Mouse (Mus musculus) kidney, adult 2 months (tissue): Measurements from ENCODE around the gene Mecom. TPM values are rescaled to one million over a fixed set of nuclear protein-coding genes. Genes with fewer than 3 reads are reported as not detected.

Experiments
- DNase-seq: peaks from one replicate; pipeline ENCODE4 v3.0.0; 2021
- H3K27ac ChIP-seq: fragments of 200-500 bp; 2 replicates; pipeline ENCODE4 v1.5.1; 2012; ENCODE audit warnings: low read depth, low read length, control low read depth, inconsistent platforms; ENCODE audit not compliant: insufficient read depth
- H3K27me3 ChIP-seq: fragments of 200-500 bp; replicated peaks from 2 replicates; pipeline ENCODE4 v1.6.1; 2012; ENCODE audit warnings: mild to moderate bottlenecking, moderate library complexity, low read length, inconsistent platforms; ENCODE audit not compliant: control insufficient read depth, insufficient read depth
- H3K36me3 ChIP-seq: fragments of 200-500 bp; 2 replicates; pipeline ENCODE4 v1.6.1; 2012; ENCODE audit warnings: mild to moderate bottlenecking, moderate library complexity, low read length, inconsistent platforms; ENCODE audit not compliant: control insufficient read depth, insufficient read depth
- H3K4me1 ChIP-seq: fragments of 200-500 bp; 2 replicates; pipeline ENCODE4 v1.6.1; 2011; ENCODE audit warnings: low read length; ENCODE audit not compliant: control insufficient read depth, insufficient read depth
- H3K4me3 ChIP-seq: fragments of 200-500 bp; 2 replicates; pipeline ENCODE4 v1.5.1; 2011; ENCODE audit warnings: mild to moderate bottlenecking, low read depth, low read length, control low read depth; ENCODE audit not compliant: insufficient read depth
- CTCF ChIP-seq: fragments of 200-500 bp; conservative IDR thresholded peaks from 2 replicates; pipeline ENCODE4 v1.5.1; 2011; ENCODE audit warnings: low read depth, mild to moderate bottlenecking, control low read depth, low read length, moderate library complexity, mixed read lengths; ENCODE audit not compliant: insufficient read depth, insufficient read length
- POLR2A ChIP-seq: fragments of 200-500 bp; IDR thresholded peaks from one replicate; pipeline ENCODE4 v1.6.1; 2011; ENCODE audit warnings: low read depth, low read length, control low read depth
- WGBS: fragments of 180-500 bp; shearing (Covaris S2); methylation state at CpG from one replicate; pipeline ENCODE4 v1.1.7; 2018; 5-methylcytosine and 5-hydroxymethylcytosine counted together
- polyA plus RNA-seq: library from polyadenylated mRNA; depleted of rRNA; stranded (reverse); fragments of >200 nt; gene quantifications from 2 replicates; pipeline ENCODE4 v1.2.3, GENCODE M21; 2012

Gene Mecom
- polyA plus RNA-seq, 1 experiment: 12.9 TPM

DNA sequence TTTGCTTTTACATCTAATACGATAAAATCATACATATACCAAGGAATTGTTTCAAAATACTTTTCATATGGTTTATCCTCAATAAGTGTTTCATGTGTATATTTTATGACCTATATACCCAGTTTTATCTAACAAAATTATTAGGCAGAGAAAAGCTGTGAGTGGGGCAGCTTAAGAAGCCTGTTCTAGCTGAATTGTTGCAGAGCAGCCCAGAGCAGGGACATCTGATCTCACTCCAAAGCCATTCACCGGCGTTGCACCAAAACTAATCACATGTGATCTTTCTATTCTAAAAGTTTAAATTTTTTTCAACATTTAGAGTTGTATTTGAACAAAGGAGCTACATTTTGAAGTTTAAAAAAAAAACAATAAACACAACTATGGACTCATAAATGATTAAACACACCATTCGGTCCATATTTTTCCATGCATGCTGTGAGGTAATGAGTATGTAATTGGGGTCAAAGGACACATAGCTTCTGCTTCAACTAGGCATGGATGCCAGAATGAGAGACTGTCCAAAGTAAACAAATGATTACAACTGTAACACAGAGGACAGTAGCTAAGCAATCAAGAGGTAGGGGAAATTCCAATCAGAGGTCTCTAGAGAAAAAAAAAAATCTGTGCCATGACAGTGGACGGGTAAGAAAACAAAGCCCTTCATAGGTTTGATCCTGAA is 64.7 kb downstream of the Mecom start:
- WGBS: 37% methylated on average over 5 of the region's 5 CpGs
- no peak for TF ChIP-seq POLR2A
- no peak for TF ChIP-seq CTCF
- DNase-seq: peak; percentile 43

DNA sequence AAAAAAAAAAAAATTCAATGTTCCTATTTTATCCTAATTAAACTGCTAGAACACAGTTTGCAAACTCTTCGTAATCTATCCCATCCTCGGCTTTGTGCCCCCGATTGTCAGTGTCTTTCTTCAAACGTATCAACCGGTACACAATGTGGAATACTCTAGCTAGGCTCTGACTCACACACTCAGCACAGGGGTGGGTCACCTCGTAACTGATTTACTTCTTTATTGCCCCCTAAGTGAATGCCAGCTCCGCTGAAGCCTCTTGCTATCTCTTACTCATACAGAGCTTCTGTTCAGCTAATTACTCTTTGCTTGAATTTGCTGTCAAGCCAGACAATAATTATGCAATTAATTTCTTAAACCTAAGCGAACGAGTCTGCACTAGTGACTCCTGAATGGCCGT is 66.1 kb downstream of the Mecom start:
- 65% methylated on average over 10 of the region's 10 CpGs for WGBS
- H3K4me1 ChIP-seq: no peaks in the 10 kb centered on the region
- no peaks in the 10 kb centered on the region for H3K36me3 ChIP-seq
- no peak overlapping the region for H3K4me3 ChIP-seq
- H3K27me3 ChIP-seq: no peaks in the 10 kb centered on the region
- DNase-seq: no peak
- no peak overlapping the region for H3K27ac ChIP-seq
- TF ChIP-seq CTCF (no peak), POLR2A (no peak)

More for the DNA sequence above, 64.7 kb downstream of the Mecom start:
- H3K4me3 ChIP-seq: no peak overlapping the region
- H3K27me3 ChIP-seq: no peaks in the 10 kb centered on the region; the same call in 1 of the 2 replicates
- H3K4me1 ChIP-seq: no peaks in the 10 kb centered on the region
- no peaks in the 10 kb centered on the region for H3K36me3 ChIP-seq
- no peak overlapping the region for H3K27ac ChIP-seq

- H3K4me1 ChIP-seq: 0 out of 2 replicates have a peak, but pooled peaks cover 4% of the 10 kb centered on the region
- TF ChIP-seq POLR2A: no peak
- no peak for TF ChIP-seq CTCF
- 65% methylated on average over 6 of the region's 6 CpGs for WGBS
- H3K27ac ChIP-seq: no peak overlapping the region
- H3K27me3 ChIP-seq: no peaks in the 10 kb centered on the region
- no peaks in the 10 kb centered on the region for H3K36me3 ChIP-seq
- no peak overlapping the region for H3K4me3 ChIP-seq
- no peak for DNase-seq
Measured at GRCm38 (mm10) chr3:30480551-30480950, 67.3 kb downstream of the Mecom start.

GRCm38 (mm10) chr3:30478252-30478651 is 69.6 kb downstream of the Mecom start:
- TF ChIP-seq POLR2A: no peak
- TF ChIP-seq CTCF: no peak
- 77% methylated on average over 6 of the region's 6 CpGs for WGBS
- DNase-seq: no peak
- Histone ChIP-seq H3K4me3 (no peak overlapping the region), H3K4me1 (0 out of 2 replicates have a peak, but pooled peaks cover 4% of the 10 kb centered on the region), H3K27me3 (no peaks in the 10 kb centered on the region), H3K27ac (no peak overlapping the region), H3K36me3 (no peaks in the 10 kb centered on the region)

- DNase-seq: no peak
- Histone ChIP-seq H3K36me3 (no peaks in the 10 kb centered on the region), H3K4me1 (0 out of 2 replicates have a peak, but pooled peaks cover 4% of the 10 kb centered on the region), H3K4me3 (no peak overlapping the region), H3K27ac (no peak overlapping the region), H3K27me3 (no peaks in the 10 kb centered on the region)
- TF ChIP-seq POLR2A: no peak
- no peak for TF ChIP-seq CTCF
- 59% methylated on average over 5 of the region's 5 CpGs for WGBS
Measured at GRCm38 (mm10) chr3:30477008-30477407, 70.8 kb downstream of the Mecom start.

DNA sequence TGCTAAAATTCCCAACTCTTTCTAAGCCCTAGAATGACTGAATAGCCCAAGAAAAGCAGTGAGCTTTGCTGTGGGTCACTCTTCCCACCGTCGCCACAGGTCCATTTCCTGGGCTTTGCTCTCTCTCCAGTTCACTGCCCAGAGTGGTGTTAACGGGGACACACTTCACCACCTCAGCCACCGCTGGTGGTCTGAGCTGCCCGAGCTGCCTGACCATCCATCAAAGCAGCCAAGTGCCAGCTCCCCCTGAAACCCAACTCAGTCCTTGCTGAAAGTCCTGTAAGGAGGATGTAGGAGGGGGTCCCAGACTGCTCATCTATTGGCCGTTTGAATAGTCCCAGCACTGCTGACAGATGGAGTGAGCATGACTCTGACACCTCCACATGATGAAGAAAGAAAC is 72.2 kb downstream of the Mecom start:
- TF ChIP-seq POLR2A (no peak), CTCF (no peak)
- Histone ChIP-seq H3K4me1 (peaks cover 4% of the 10 kb centered on the region; the same call in 1 of the 2 replicates), H3K27ac (no peak overlapping the region), H3K4me3 (no peak overlapping the region), H3K36me3 (no peaks in the 10 kb centered on the region), H3K27me3 (no peaks in the 10 kb centered on the region)
- 30% methylated on average over 6 of the region's 6 CpGs for WGBS
- no peak for DNase-seq

- H3K4me1 ChIP-seq: no peaks in the 10 kb centered on the region; the same call in 1 of the 2 replicates
- 73% methylated on average over 7 of the region's 7 CpGs for WGBS
- DNase-seq: no peak
- H3K36me3 ChIP-seq: no peaks in the 10 kb centered on the region
- no peaks in the 10 kb centered on the region; the same call in 1 of the 2 replicates for H3K27me3 ChIP-seq
- no peak overlapping the region for H3K27ac ChIP-seq
- no peak overlapping the region for H3K4me3 ChIP-seq
- TF ChIP-seq CTCF: no peak
- TF ChIP-seq POLR2A: no peak
Measured at GRCm38 (mm10) chr3:30468068-30468835, 79.6 kb downstream of the Mecom start.
